Mouse (Mus musculus) c-Kit-positive CD71-positive TER-119-positive erythroid progenitor cells, embryonic 14.5 days (primary cell): ENCODE data around the gene Cald1.

Source experiments
- DNase-seq: peaks from one replicate; pipeline ENCODE4 v3.0.0-alpha.2; 2013; ENCODE audit warnings: low spot score

Gene Cald1

DNA sequence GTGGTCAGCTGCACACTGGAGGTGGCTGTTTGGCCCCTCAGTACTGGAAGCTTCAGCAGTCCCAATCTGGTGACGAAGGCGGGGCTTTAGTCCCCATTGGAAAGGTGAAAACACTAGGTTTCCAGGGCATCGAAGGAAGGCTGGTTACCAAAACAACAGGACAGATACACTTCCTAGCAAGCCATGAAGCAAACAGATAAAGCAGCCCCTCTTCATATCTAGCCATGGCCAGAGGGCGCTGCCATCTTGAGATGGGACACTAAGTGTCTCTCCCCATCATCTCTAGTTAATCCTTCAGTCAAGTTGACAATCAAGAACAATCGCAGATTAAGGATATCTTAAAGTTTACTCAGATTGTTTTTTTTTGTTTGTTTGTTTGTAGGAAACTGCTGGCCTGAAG lies 167.4 kb downstream of the Cald1 start:
- no peak for DNase-seq

DNA sequence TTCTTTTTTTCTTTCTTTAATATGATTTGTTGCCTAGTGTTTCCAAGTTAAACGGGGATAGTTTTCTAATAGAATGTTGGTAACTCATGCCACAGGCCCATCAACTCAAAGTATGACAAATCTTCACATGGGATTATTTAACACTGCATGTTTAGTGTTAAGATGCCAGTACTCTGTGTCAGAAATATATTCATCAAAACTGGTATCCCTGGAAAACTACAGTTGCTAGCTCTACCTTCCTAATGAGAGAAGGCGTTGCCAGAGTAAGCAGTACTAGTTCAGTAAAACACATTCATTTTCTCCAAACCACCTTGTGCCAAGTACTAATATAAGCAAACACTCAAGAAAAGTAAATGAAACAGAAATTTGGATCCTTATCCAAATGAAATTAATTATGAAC lies 171.7 kb downstream of the Cald1 start:
- no peak for DNase-seq

DNA sequence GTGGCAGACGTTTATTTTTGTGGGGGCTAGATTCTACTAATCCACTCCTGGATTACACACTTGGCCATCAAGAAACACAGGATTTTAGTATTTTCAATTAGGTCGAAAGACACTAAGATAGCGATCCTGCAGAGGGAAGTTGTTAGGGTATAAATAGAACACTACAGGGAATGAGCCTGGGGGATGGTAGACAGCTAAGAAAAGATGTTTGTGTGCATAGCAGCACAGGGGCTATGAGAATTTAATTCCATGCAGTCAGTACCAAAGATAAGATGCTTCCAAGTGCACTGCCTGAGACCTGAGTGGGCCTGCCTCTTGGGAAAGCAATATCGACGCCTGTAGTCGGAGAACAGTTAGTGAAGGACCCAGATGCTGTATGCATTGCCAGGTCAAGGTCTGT lies 172.2 kb downstream of the Cald1 start:
- no peak for DNase-seq

DNA sequence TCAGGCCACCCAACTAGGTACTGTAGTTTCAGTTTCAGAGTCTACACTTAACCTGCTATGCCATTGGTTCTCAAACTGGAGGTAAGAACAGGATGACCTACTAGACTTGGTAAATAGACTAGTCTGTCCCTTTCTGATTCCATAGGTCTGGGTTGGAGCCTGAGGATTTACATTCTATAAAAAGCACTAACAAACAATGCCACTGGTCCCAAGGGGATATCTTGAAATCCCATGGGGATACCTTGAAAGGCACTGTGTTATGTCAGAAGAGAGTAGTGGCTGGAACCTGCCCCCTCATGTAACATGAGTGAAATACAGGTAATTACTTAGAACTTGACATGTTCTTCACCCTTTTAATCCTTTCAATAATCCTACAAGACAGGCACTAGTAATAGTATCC lies 178.1 kb downstream of the Cald1 start:
- DNase-seq: no peak

DNA sequence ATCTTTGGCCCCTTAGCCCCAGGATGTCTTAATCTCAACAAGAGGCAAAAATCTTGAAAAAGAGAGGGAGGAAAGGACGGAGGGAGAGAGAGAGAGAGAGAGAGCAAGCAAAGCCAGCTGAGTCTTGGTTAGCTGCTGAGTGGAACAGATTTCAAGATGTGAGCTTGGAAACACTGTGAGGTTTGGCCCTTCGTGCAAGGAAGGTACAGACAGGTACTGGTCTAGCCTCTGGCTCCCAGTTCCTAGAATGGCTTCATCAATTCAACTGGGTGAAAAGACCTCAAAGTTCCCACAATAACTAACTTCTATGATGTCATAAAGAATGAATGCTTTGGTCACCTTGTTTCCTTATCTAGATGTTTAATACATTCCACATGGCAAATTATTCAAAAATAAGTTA lies 178.8 kb downstream of the Cald1 start:
- no peak for DNase-seq

DNA sequence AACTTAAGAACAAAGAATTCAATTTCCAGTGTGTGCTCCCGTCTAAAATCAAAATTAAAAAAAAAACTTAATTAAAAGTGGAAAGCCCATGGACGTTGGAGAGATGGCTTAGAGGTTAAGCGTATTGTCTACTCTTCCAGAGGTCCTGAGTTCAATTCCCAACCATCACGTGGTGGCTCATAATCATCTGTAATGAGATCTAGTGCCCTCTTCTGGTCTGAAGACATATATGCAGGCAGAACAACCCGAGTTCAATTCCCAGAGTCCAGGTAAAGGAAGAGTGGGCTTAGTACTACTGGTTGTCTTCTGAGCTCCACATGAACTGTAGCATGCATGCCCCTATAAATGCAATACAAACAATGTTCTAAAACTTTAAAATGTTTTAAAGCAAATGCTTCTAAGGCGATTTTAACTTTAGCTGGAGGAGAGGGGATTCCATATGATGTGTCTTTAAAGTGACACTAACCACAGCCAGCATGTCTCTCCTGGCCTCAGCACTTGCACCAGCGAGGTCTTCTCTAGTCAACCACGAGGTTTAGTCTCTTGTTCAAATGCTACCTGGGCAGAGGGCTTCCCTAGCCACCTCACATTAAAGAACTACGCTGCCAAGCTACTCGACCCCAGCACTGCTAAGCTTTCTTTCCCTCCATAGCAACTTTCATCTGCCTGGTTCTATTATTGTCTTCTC lies 179.8 kb downstream of the Cald1 start:
- peak; percentile 21 for DNase-seq

DNA sequence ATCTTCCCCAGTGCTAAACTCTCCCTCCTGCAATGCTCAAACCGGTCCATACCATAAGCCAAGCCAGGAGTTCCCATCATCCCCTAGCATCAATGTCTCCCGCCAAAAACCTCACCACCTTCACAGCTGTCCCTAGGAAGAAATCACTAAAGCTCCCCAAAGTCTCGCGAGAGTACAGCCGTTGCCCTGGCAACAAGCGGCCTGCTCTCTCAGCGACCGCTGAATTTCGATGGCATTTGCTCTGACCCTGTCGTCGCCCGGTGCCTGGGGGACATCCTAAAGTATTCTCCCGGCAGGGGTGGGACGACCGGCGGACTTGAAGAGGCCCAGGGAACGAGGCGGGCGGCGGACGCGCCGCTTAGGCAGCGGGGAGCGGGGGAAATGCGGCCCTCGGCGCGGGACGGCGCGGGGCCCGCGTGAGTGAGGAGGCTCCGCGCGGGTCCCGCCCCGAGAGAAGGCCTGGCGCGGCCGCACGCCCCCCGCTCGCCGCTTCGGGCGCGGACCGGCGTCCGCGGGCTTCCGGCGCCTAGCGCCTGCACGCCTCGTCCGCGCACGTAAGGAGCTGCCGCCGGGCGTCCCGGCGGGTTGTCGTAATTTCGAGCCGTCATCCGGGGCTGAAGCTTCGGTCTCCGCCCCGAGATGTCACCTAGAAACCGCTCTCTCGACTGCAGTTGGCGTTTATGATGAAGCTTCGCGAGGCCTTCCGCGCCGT lies 182.1 kb downstream of the Cald1 start, which contains the start of gene Agbl3:
Gene Agbl3, plus strand, starts transcription at position 202 of the 712 bp plus-strand sequence.
- peak; percentile 97 for DNase-seq

DNA sequence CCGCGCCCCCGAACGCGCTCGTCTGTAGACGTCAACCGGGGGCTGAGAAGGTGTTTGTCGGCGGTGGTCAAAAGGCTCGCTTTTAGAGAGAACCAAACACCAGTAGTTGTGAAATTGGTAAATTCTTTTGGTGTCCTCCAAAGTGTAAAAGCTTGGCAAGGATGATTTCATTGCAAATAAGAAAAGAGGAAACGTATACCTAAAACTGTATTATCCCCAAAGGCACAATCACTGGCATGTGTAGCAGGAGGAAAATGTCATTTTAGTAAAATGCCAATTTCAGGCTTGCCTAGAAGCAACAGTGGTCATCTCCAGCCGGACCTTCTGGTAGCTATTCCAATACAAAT lies 182.6 kb downstream of the Cald1 start:
- no peak for DNase-seq

DNA sequence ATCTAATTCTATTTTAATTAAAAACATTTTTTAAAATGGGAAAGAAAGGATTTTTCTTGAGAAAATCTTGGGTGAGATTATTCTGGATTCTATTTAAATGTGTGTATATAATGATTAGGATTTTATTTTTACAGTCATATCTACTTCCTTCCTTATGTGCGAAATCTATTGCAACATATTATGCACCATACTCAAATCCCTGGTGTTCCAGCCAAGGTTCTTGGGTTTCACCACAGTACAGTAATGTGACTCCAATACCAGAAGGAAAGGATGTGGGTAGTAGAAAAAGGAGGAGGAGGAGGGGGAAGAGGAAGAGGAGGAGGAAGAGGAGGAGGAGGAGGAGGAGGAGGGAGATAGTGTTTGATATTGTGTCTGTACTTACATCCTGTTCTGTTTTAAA lies 184.2 kb downstream of the Cald1 start:
- no peak for DNase-seq

DNA sequence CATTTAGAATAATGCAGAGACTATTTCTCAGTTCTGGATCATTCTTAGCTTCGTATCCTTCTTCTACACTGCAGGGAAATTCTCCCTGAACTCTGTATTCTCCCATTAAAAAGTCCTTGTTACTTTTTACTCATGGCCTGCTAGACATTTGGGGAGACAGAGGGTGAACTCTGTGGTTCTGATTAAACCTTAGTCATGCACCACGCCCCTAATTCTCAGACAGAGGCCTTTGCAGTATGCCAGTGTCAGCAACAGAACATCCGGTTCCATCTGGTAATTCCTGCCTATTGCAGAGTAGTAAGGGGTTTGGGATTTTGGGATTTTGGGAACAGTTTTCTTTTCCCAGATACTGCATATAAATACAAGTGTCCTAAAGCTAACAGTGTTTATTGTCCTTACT lies 198.6 kb downstream of the Cald1 start:
- DNase-seq: no peak

DNA sequence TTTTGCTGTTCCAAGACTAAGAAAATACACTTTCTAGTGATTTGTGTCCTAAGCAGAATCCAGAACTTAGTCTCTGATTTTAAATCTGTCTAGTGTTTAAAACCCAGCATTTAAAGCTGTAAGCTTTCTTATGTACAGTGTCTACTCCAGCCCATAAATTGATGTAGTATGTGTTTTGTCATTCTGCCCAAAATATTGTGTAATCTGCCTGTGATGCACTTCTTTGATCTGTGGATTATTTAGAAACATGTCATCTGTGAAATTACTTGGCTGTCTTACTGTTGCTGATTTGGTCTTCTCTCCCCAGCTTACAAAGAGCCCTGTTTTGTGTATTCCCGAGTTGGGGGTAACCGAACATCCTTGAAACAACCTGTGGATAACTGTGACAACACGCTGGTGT lies 199.6 kb downstream of the Cald1 start:
- DNase-seq: no peak

DNA sequence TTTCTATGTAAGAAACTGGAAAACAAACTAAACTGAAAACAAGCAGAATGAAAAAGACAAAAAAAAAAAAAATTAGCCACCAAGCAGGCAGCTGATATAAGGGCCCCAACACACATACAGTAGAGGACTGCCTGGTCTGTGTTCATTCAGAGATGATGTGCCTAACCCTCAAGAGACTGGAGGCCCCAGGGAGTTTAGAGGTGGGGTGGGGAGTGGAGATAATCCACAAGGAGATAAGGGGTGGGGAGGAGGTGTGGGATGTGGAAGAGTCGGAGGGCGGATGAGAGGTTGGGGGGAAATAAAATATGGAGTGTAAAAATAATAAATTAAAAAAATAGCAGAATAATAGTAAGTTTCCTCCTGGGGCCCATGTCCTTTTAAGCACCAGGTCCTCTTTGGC lies 207.3 kb downstream of the Cald1 start:
- peak; percentile 25 for DNase-seq

DNA sequence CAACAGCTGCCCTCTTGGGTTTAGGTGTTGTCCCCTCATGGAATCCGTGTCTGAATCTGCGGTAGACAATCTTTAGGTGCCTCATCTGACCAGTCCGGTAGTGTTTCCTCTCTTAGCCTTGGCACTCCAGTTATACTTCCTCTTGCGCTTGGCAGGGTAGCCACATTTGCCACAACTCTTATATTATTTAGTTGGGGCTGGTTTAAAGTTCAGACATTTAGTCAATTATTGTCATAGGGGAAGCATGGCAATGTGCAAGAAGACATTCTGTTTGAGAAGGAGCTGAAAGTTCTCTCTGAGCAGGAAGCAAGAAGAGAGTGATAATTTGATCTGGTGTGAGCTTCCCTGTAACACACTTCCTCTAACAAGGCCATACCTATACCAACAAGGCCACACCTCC lies 212.4 kb downstream of the Cald1 start:
- DNase-seq: no peak

DNA sequence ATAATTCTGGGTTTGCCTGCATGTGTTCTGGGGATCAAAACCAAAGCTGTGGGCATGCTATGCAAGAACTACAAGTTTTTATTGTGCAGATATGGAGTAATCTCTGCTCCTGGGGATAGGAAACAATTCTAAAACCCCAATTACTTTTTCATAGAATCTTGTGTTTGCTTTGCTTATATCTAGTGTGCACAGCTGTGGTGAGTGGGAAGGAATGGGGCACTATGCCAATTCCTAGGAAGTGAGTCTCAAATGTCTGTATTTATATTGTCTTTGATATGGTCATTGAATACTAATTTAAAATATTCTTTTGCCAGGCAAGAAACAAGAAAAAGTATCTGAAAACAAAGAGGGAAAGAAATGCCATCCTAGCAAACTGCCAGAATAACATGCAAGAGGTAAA lies 226.1 kb downstream of the Cald1 start:
- DNase-seq: no peak
